Mouse (Mus musculus) cerebellum, adult (tissue): Measurements from ENCODE around the gene Itga8.

Source experiments
- ATAC-seq: cut with Nextera tagmentation; 2 replicates; pipeline ENCODE4 v1.9.2; 2017; ENCODE audit warnings: mild to moderate bottlenecking, moderate library complexity, mixed read lengths; ENCODE audit not compliant: insufficient number of reproducible peaks, low FRiP score, low TSS enrichment

Gene Itga8

GRCm38 (mm10) chr2:12297287-12297686, 4.4 kb downstream of the Itga8 start:
- ATAC-seq = no peak

GRCm38 (mm10) chr2:12295150-12295549, 6.6 kb downstream of the Itga8 start:
- ATAC-seq = no peak

- no peak for ATAC-seq
Observed at GRCm38 (mm10) chr2:12294060-12294459, 7.7 kb downstream of the Itga8 start.

- no peak for ATAC-seq
Observed at GRCm38 (mm10) chr2:12293458-12293857, 8.3 kb downstream of the Itga8 start.

GRCm38 (mm10) chr2:12292023-12292820, 9.5 kb downstream of the Itga8 start:
- ATAC-seq = no peak

- no peak for ATAC-seq
Observed at GRCm38 (mm10) chr2:12290235-12290634, 11.5 kb downstream of the Itga8 start.

- no peak for ATAC-seq
Observed at GRCm38 (mm10) chr2:12287831-12288230, 13.9 kb downstream of the Itga8 start.

GRCm38 (mm10) chr2:12280664-12281063, 21.1 kb downstream of the Itga8 start:
- no peak for ATAC-seq

GRCm38 (mm10) chr2:12279070-12279612, 22.6 kb downstream of the Itga8 start:
- no peak for ATAC-seq

GRCm38 (mm10) chr2:12256635-12257317, 44.9 kb downstream of the Itga8 start:
- no peak for ATAC-seq

GRCm38 (mm10) chr2:12255901-12256300, 45.8 kb downstream of the Itga8 start:
- ATAC-seq = no peak

- ATAC-seq = no peak
Observed at GRCm38 (mm10) chr2:12235345-12235744, 66.4 kb downstream of the Itga8 start.

- no peak for ATAC-seq
Observed at GRCm38 (mm10) chr2:12229721-12230120, 72.0 kb downstream of the Itga8 start.

- ATAC-seq = no peak
Observed at GRCm38 (mm10) chr2:12228335-12228734, 73.4 kb downstream of the Itga8 start.

- no peak for ATAC-seq
Observed at GRCm38 (mm10) chr2:12227243-12227642, 74.5 kb downstream of the Itga8 start.

GRCm38 (mm10) chr2:12226367-12226766, 75.4 kb downstream of the Itga8 start:
- no peak for ATAC-seq

- no peak for ATAC-seq
Observed at GRCm38 (mm10) chr2:12221671-12222070, 80.1 kb downstream of the Itga8 start.

- no peak for ATAC-seq
Observed at GRCm38 (mm10) chr2:12213464-12213790, 88.3 kb downstream of the Itga8 start.

- ATAC-seq = no peak
Observed at GRCm38 (mm10) chr2:12212662-12213463, 88.9 kb downstream of the Itga8 start.

- no peak for ATAC-seq
Observed at GRCm38 (mm10) chr2:12208142-12208541, 93.6 kb downstream of the Itga8 start.

GRCm38 (mm10) chr2:12206353-12206752, 95.4 kb downstream of the Itga8 start:
- no peak for ATAC-seq
